Mouse (Mus musculus) left cerebral cortex, adult 18-20 months (tissue): Measurements from ENCODE around the gene Hoxb5. TPM values are rescaled to one million over a fixed set of nuclear protein-coding genes. Genes with fewer than 3 reads are reported as not detected.
A peak's percentile ranks its signal among the peaks of the same experiment; 100 is the strongest.

Source experiments
- DNase-seq, 2 experiments: peaks; one replicate each; pipeline ENCODE4 v3.0.0; 2021 to 2022; ENCODE audit warnings: low spot score in 2 of 2, mixed read lengths in 1 of 2
- long read RNA-seq, 2 experiments: library from polyadenylated mRNA; stranded (forward); transcript quantifications; one replicate each; pipeline ENCODE4 v2.0.0; 2021
- total RNA-seq, 2 experiments: library from RNA; stranded (reverse); gene quantifications; 2 replicates each; pipeline ENCODE4 v1.2.3; 2021

The Hoxb5 gene
- total RNA-seq, result not detected
- long read RNA-seq, experiment 1, result 0 reads
- long read RNA-seq, experiment 2, result 0 reads

- no peak for DNase-seq
Observed at GRCm38 (mm10) chr11:96303151-96304099, at the start of gene Hoxb5. TSS of gene Hoxb5 (plus strand) at chr11:96303336.

DNA sequence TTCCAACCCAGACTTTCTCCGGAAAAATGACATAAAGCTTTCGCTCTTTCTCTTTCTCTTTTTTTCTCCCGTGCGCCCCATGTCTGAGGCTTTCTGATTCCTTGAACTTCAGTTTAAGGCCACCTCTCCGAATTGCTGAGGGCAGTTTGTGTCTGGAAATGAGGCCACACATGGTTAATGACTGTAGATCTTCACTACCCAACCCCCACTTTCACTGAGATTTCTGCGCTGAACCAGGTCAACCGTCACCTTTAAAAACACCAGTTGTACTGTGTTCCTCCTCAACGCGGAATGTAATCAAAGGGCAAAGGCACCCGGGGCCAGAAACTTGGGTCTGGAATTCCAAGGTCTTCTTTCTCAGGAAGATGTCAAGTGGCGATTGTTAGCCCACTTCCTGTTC lies 48.9 kb upstream of the Hoxb5 start:
- no peak for DNase-seq

- no peak for DNase-seq
Observed at GRCm38 (mm10) chr11:96255111-96255995, 47.8 kb upstream of the Hoxb5 start.

DNA sequence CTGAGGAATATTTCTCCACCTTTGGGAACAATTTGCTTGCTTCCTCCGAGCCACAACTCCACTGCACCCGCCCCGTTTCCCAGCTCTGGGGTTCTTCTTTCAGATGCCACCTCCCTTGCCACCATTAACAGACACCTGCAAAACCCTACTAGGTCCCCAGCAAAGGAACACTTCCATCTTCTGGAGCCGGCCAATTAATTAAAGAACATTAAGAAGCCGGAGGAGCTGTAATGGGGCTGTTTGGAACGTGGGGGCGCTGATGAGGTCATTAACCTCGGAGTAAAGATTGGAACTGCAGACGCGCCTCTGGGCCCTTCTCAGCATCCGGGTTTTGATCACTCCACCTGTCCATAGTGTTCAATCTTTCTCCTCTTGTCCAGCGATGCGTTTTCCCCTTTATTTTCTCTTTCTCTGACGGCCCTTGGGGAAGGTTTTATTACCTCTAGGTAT lies 47.1 kb upstream of the Hoxb5 start:
- no peak for DNase-seq

- DNase-seq, result no peak
Observed at GRCm38 (mm10) chr11:96257141-96257540, 46.0 kb upstream of the Hoxb5 start.

- DNase-seq, result no peak
Observed at GRCm38 (mm10) chr11:96259038-96259437, 44.1 kb upstream of the Hoxb5 start.

- DNase-seq, result no peak
Observed at GRCm38 (mm10) chr11:96259511-96259910, 43.6 kb upstream of the Hoxb5 start.

- DNase-seq, result no peak
Observed at GRCm38 (mm10) chr11:96260310-96260970, 42.7 kb upstream of the Hoxb5 start.

DNA sequence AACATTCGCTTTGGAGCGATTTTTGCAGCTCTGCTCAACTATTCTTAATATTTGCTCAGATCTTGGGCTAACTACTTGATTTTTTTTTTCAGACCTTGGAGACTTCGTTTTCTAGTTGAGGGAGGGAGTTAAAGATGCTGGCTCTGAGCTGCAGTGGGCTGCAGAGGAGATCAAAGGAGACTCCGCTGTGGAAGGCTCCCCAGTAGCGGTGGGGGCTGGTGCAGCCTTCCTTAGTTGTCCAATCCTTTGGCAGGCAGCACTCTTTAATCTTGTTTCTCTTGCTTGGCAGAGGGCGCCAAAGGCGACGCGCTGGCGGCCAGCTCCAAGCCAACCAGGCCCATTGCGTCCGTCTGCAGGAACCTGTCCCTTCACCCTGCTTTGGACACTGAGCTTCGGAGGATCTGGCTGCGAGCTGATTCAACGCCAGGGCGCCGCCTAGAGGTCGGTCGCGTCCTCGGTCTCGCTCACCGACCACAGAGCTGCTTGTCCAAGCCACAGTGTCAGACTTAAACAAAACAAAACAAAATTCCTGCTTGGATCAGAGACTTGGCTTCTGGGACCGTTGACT lies 41.7 kb upstream of the Hoxb5 start:
- DNase-seq, result peak in 1 of 2 experiments; percentile 28

- no peak for DNase-seq
Observed at GRCm38 (mm10) chr11:96262262-96262830, 40.8 kb upstream of the Hoxb5 start.

GRCm38 (mm10) chr11:96263636-96264389 lies 39.3 kb upstream of the Hoxb5 start:
- no peak for DNase-seq

DNA sequence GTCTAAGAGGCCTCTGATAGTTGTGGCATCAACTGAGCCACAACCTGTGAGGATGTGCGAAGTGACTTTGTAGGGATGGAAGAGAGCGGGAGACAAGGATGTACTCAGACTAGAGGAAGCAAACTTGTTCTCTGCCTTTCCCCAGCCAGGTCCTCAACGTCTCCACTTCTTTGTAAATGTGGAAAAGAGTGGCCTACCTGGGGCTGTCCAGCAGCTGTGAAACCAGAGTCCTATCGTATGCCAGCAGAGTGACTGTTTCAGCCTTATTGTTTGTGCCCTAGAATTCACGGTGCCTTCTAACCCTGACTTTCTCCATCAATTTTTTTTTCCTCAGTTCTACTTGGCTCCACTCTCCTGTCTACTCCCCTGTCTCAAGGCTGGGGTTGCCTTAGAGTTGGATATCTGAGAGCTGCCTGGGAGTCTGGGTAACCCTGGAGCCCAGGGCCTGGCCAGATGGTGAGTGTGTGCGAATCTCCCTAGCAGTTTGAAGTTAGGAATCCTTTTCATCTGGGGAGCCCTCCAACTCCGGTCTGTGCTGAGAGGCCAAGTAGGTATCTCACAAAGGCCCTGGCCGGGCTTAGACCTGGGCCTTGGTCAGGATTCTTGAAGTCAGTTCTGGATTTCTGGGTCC lies 38.6 kb upstream of the Hoxb5 start:
- no peak for DNase-seq

DNA sequence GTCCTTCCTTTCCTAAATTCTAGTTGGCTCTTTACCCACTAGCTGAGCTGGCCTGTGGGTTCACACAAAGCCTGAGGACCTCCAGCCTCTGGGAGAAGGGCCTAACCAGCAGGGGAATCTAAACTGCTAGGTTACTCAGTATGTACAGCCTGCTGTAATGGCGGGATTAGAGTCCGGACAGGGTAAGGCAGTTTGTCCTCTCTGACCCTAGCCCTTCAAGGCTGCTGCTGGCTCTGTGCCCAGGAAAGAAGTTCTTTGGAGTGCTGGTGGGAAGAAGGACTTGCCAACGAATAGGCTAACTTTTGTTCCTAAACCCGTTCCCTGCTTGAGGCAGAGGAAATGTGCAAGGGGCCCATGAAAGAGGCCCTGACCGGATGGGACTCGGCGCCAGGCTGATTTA lies 37.2 kb upstream of the Hoxb5 start:
- no peak for DNase-seq

- no peak for DNase-seq
Observed at GRCm38 (mm10) chr11:96267021-96267920, 35.9 kb upstream of the Hoxb5 start.

- DNase-seq, result no peak
Observed at GRCm38 (mm10) chr11:96268031-96268745, 34.9 kb upstream of the Hoxb5 start.

- no peak for DNase-seq
Observed at GRCm38 (mm10) chr11:96269869-96270268, 33.3 kb upstream of the Hoxb5 start.

- DNase-seq, result no peak
Observed at GRCm38 (mm10) chr11:96270996-96271540, 32.1 kb upstream of the Hoxb5 start, which contains the start of gene Hoxb9. TSS of gene Hoxb9 (plus strand) at chr11:96271457.
